ENCODE assay signal across 22 mouse cellular contexts in genomic region chr7:76164735-76165630, GRCm38 (mm10).
DNase-seq lines count a peak whose midpoint lies in the region; ATAC-seq lines count a peak whose summit lies in the region.
"Had no signal": no experiment of that assay in that cellular context is flagged by ENCODE, and none has a peak within 500 bp of the region (broad histone marks: within the 10 kb centered on the region; RNA-seq: fewer than 3 reads in every experiment).

No protein-coding gene starts in this region.

- H3K4me3 ChIP-seq in kidney, embryonic 16.5 days (ENCODE audit: low read length), result no peak overlapping the region
- H3K4me3 ChIP-seq in neural tube, embryonic 12.5 days, result no peak overlapping the region
- H3K4me3 ChIP-seq in neural tube, embryonic 15.5 days (replicated peaks), result no peak overlapping the region
- no peak overlapping the region for H3K4me3 ChIP-seq in neural tube, embryonic 14.5 days (ENCODE audit: low read depth, low read length)
- H3K4me3 ChIP-seq: embryonic facial prominence, embryonic 13.5 days; forebrain, embryonic 12.5 days; gastrocnemius, adult 2 months; heart, embryonic 13.5 days; hindbrain, embryonic 15.5 days had no signal

- no peaks in the 10 kb centered on the region for H3K9me3 ChIP-seq in kidney, embryonic 16.5 days (ENCODE audit: low read length)
- H3K9me3 ChIP-seq in neural tube, embryonic 12.5 days, result no peaks in the 10 kb centered on the region
- H3K9me3 ChIP-seq in neural tube, embryonic 15.5 days (replicated peaks), result no peaks in the 10 kb centered on the region
- no peaks in the 10 kb centered on the region for H3K9me3 ChIP-seq in neural tube, embryonic 14.5 days (ENCODE audit: control insufficient read depth, low read length)
- H3K9me3 ChIP-seq: embryonic facial prominence, embryonic 13.5 days; forebrain, embryonic 12.5 days; G1E; heart, embryonic 13.5 days; hindbrain, embryonic 15.5 days had no signal

- H3K36me3 ChIP-seq in kidney, embryonic 16.5 days (ENCODE audit: insufficient read depth, low read length), result no peaks in the 10 kb centered on the region
- H3K36me3 ChIP-seq in neural tube, embryonic 12.5 days, result no peaks in the 10 kb centered on the region
- no peaks in the 10 kb centered on the region for H3K36me3 ChIP-seq in neural tube, embryonic 15.5 days
- no peaks in the 10 kb centered on the region for H3K36me3 ChIP-seq in neural tube, embryonic 14.5 days (ENCODE audit: control insufficient read depth, insufficient read depth, low read length)
- H3K36me3 ChIP-seq: embryonic facial prominence, embryonic 13.5 days; forebrain, embryonic 12.5 days; G1E; heart, embryonic 13.5 days; hindbrain, embryonic 15.5 days had no signal

- ATAC-seq in kidney, embryonic 16.5 days (ENCODE audit: low FRiP score, low TSS enrichment), result 0 out of 2 replicates have a peak, but pooled peaks have one; percentile 51
- peak; percentile 50; the same call in 1 of the 2 replicates for ATAC-seq in neural tube, embryonic 12.5 days (ENCODE audit: low FRiP score, low read depth)
- ATAC-seq in neural tube, embryonic 15.5 days (ENCODE audit: low FRiP score), result no peak; the same call in 1 of the 2 replicates
- ATAC-seq in neural tube, embryonic 14.5 days (ENCODE audit: low read depth), result peak; percentile 61; the same call in 1 of the 2 replicates
- ATAC-seq: forebrain, embryonic 16.5 days had no signal

- 21% methylated on average over 5 of the region's 5 CpGs for WGBS in kidney, embryonic 16.5 days
- 39% methylated on average over 5 of the region's 5 CpGs for WGBS in neural tube, embryonic 12.5 days
- 20% methylated on average over 5 of the region's 5 CpGs for WGBS in neural tube, embryonic 15.5 days
- 22% methylated on average over 5 of the region's 5 CpGs for WGBS in neural tube, embryonic 14.5 days

- H3K27ac ChIP-seq in kidney, embryonic 16.5 days (ENCODE audit: low read length), result no peak overlapping the region; the same call in 1 of the 2 replicates
- no peak overlapping the region for H3K27ac ChIP-seq in neural tube, embryonic 12.5 days
- H3K27ac ChIP-seq in neural tube, embryonic 15.5 days (replicated peaks), result no peak overlapping the region; the same call in 1 of the 2 replicates
- H3K27ac ChIP-seq in neural tube, embryonic 14.5 days (ENCODE audit: low read depth, low read length), result no peak overlapping the region
- H3K27ac ChIP-seq: embryonic facial prominence, embryonic 13.5 days; forebrain, embryonic 12.5 days; gastrocnemius, adult 2 months; heart, embryonic 13.5 days; hindbrain, embryonic 15.5 days had no signal

- H3K4me2 ChIP-seq in kidney, embryonic 16.5 days (replicated peaks; ENCODE audit: low read depth, low read length), result no peak overlapping the region
- no peak overlapping the region for H3K4me2 ChIP-seq in neural tube, embryonic 12.5 days (replicated peaks)
- no peak overlapping the region for H3K4me2 ChIP-seq in neural tube, embryonic 15.5 days
- no peak overlapping the region for H3K4me2 ChIP-seq in neural tube, embryonic 14.5 days (ENCODE audit: low read depth, low read length)
- H3K4me2 ChIP-seq: embryonic facial prominence, embryonic 13.5 days; forebrain, embryonic 12.5 days; heart, embryonic 13.5 days; hindbrain, embryonic 15.5 days had no signal

- peaks cover 4% of the 10 kb centered on the region for H3K4me1 ChIP-seq in kidney, embryonic 16.5 days (ENCODE audit: insufficient read depth, low read length)
- peaks cover 4% of the 10 kb centered on the region; the same call in 1 of the 2 replicates for H3K4me1 ChIP-seq in neural tube, embryonic 12.5 days
- peaks cover 7% of the 10 kb centered on the region for H3K4me1 ChIP-seq in neural tube, embryonic 15.5 days
- no peaks in the 10 kb centered on the region for H3K4me1 ChIP-seq in neural tube, embryonic 14.5 days (ENCODE audit: control insufficient read depth, insufficient read depth, low read length)
- H3K4me1 ChIP-seq: embryonic facial prominence, embryonic 13.5 days; forebrain, embryonic 12.5 days; heart, embryonic 13.5 days; hindbrain, embryonic 15.5 days had no signal

- H3K27me3 ChIP-seq in kidney, embryonic 16.5 days (ENCODE audit: insufficient read depth, low read length), result no peaks in the 10 kb centered on the region
- H3K27me3 ChIP-seq in neural tube, embryonic 12.5 days (replicated peaks), result no peaks in the 10 kb centered on the region
- H3K27me3 ChIP-seq in neural tube, embryonic 15.5 days (replicated peaks), result no peaks in the 10 kb centered on the region
- no peaks in the 10 kb centered on the region for H3K27me3 ChIP-seq in neural tube, embryonic 14.5 days (ENCODE audit: control insufficient read depth, insufficient read depth, low read length)
- H3K27me3 ChIP-seq: embryonic facial prominence, embryonic 13.5 days; forebrain, embryonic 12.5 days; heart, embryonic 13.5 days; hindbrain, embryonic 15.5 days had no signal

- H3K9ac ChIP-seq in kidney, embryonic 16.5 days (replicated peaks; ENCODE audit: low read length), result no peak overlapping the region
- H3K9ac ChIP-seq in neural tube, embryonic 12.5 days, result no peak overlapping the region
- no peak overlapping the region for H3K9ac ChIP-seq in neural tube, embryonic 15.5 days (replicated peaks)
- H3K9ac ChIP-seq in neural tube, embryonic 14.5 days (replicated peaks; ENCODE audit: low read depth, low read length), result no peak overlapping the region
- H3K9ac ChIP-seq: embryonic facial prominence, embryonic 13.5 days; forebrain, embryonic 12.5 days; heart, embryonic 13.5 days; hindbrain, embryonic 15.5 days had no signal

- DNase-seq in embryo, embryonic 10.5 days (ENCODE audit: low spot score), result peak; percentile 42
- no peak for DNase-seq in embryo, embryonic 9.5 days (ENCODE audit: extremely low spot score)
- no peak for DNase-seq in kidney, adult 11 months
- DNase-seq in urinary bladder, postnatal 4 days (ENCODE audit: low spot score in 2 of 2), result no peak
- DNase-seq: adrenal gland, postnatal 10 days; B cell, adult 2 months; cerebellum, adult 11-12 months; cerebellum, adult 9-10 months; cerebellum, postnatal 25 days; gastrocnemius, adult 2 months; gastrocnemius, postnatal 25 days; heart, postnatal 36 days had no signal
